Mouse (Mus musculus): ENCODE results near the gene Cd300a. TPM values are rescaled to one million over a fixed set of nuclear protein-coding genes. Genes with fewer than 3 reads are reported as not detected.

Gene Cd300a
- polyA plus RNA-seq, 1 experiment, result 12.5 TPM

GRCm38 (mm10) chr11:114874226-114875145 is 15.4 kb upstream of the Cd300a start:
- Histone ChIP-seq H3K27ac (ENCODE audit: insufficient read depth, low read length) (peak overlapping the region; percentile 70), H3K27me3 (ENCODE audit: control insufficient read depth, insufficient read depth, low read length) (no peaks in the 10 kb centered on the region), H3K36me3 (ENCODE audit: control insufficient read depth, insufficient read depth, low read length) (no peaks in the 10 kb centered on the region), H3K4me3 (ENCODE audit: extremely low read depth, insufficient read depth, insufficient read length) (no peak overlapping the region), H3K4me1 (ENCODE audit: control insufficient read depth, insufficient read depth, insufficient read length) (peaks cover 20% of the 10 kb centered on the region; the same call in 1 of the 2 replicates)
- WGBS, result 84% methylated on average over 9 of the region's 9 CpGs
- TF ChIP-seq POLR2A (IDR thresholded peaks at IDR 0.05; ENCODE audit: low read depth, low read length) (no peak), CTCF (IDR thresholded peaks at IDR 0.05; ENCODE audit: extremely low read depth, insufficient read depth, insufficient read length, insufficient replicate concordance) (no peak)
- DNase-seq (ENCODE audit: low read depth in 1 of 2, low spot score in 2 of 2), result no peak

GRCm38 (mm10) chr11:114875301-114875801 is 14.5 kb upstream of the Cd300a start:
- no peaks in the 10 kb centered on the region for H3K36me3 ChIP-seq (ENCODE audit: control insufficient read depth, insufficient read depth, low read length)
- H3K27ac ChIP-seq (ENCODE audit: insufficient read depth, low read length), result peak overlapping the region; percentile 40; the same call in 1 of the 2 replicates
- 37% methylated on average over 9 of the region's 9 CpGs for WGBS
- peaks cover 20% of the 10 kb centered on the region; the same call in 1 of the 2 replicates for H3K4me1 ChIP-seq (ENCODE audit: control insufficient read depth, insufficient read depth, insufficient read length)
- H3K4me3 ChIP-seq (ENCODE audit: extremely low read depth, insufficient read depth, insufficient read length), result no peak overlapping the region
- no peak for TF ChIP-seq CTCF (IDR thresholded peaks at IDR 0.05; ENCODE audit: extremely low read depth, insufficient read depth, insufficient read length, insufficient replicate concordance)
- no peak for TF ChIP-seq POLR2A (IDR thresholded peaks at IDR 0.05; ENCODE audit: low read depth, low read length)
- H3K27me3 ChIP-seq (ENCODE audit: control insufficient read depth, insufficient read depth, low read length), result no peaks in the 10 kb centered on the region
- DNase-seq (ENCODE audit: low read depth in 1 of 2, low spot score in 2 of 2), result no peak

GRCm38 (mm10) chr11:114876176-114876575 is 13.7 kb upstream of the Cd300a start:
- Histone ChIP-seq H3K27ac (ENCODE audit: insufficient read depth, low read length) (peak overlapping the region; percentile 51), H3K4me3 (ENCODE audit: extremely low read depth, insufficient read depth, insufficient read length) (no peak overlapping the region), H3K27me3 (ENCODE audit: control insufficient read depth, insufficient read depth, low read length) (no peaks in the 10 kb centered on the region), H3K36me3 (ENCODE audit: control insufficient read depth, insufficient read depth, low read length) (no peaks in the 10 kb centered on the region), H3K4me1 (ENCODE audit: control insufficient read depth, insufficient read depth, insufficient read length) (peaks cover 20% of the 10 kb centered on the region; the same call in 1 of the 2 replicates)
- 58% methylated on average over 7 of the region's 7 CpGs for WGBS
- no peak for DNase-seq (ENCODE audit: low read depth in 1 of 2, low spot score in 2 of 2)
- TF ChIP-seq POLR2A (IDR thresholded peaks at IDR 0.05; ENCODE audit: low read depth, low read length), result no peak
- TF ChIP-seq CTCF (IDR thresholded peaks at IDR 0.05; ENCODE audit: extremely low read depth, insufficient read depth, insufficient read length, insufficient replicate concordance), result no peak

GRCm38 (mm10) chr11:114876621-114877020 is 13.2 kb upstream of the Cd300a start:
- DNase-seq (ENCODE audit: low read depth in 1 of 2, low spot score in 2 of 2), result no peak
- Histone ChIP-seq H3K4me1 (ENCODE audit: control insufficient read depth, insufficient read depth, insufficient read length) (peaks cover 20% of the 10 kb centered on the region; the same call in 1 of the 2 replicates), H3K36me3 (ENCODE audit: control insufficient read depth, insufficient read depth, low read length) (no peaks in the 10 kb centered on the region), H3K4me3 (ENCODE audit: extremely low read depth, insufficient read depth, insufficient read length) (no peak overlapping the region), H3K27ac (ENCODE audit: insufficient read depth, low read length) (peak overlapping the region; percentile 61; the same call in 1 of the 2 replicates), H3K27me3 (ENCODE audit: control insufficient read depth, insufficient read depth, low read length) (no peaks in the 10 kb centered on the region)
- TF ChIP-seq CTCF (IDR thresholded peaks at IDR 0.05; ENCODE audit: extremely low read depth, insufficient read depth, insufficient read length, insufficient replicate concordance), result no peak
- no peak for TF ChIP-seq POLR2A (IDR thresholded peaks at IDR 0.05; ENCODE audit: low read depth, low read length)
- 76% methylated on average over 2 of the region's 2 CpGs for WGBS

GRCm38 (mm10) chr11:114877145-114877544 is 12.7 kb upstream of the Cd300a start:
- Histone ChIP-seq H3K36me3 (ENCODE audit: control insufficient read depth, insufficient read depth, low read length) (no peaks in the 10 kb centered on the region), H3K4me3 (ENCODE audit: extremely low read depth, insufficient read depth, insufficient read length) (no peak overlapping the region), H3K27me3 (ENCODE audit: control insufficient read depth, insufficient read depth, low read length) (no peaks in the 10 kb centered on the region), H3K4me1 (ENCODE audit: control insufficient read depth, insufficient read depth, insufficient read length) (peaks cover 20% of the 10 kb centered on the region; the same call in 1 of the 2 replicates), H3K27ac (ENCODE audit: insufficient read depth, low read length) (peak overlapping the region; percentile 61; the same call in 1 of the 2 replicates)
- TF ChIP-seq POLR2A (IDR thresholded peaks at IDR 0.05; ENCODE audit: low read depth, low read length) (no peak), CTCF (IDR thresholded peaks at IDR 0.05; ENCODE audit: extremely low read depth, insufficient read depth, insufficient read length, insufficient replicate concordance) (peak; percentile 41; the same call in 1 of the 2 replicates)
- 38% methylated on average over 3 of the region's 3 CpGs for WGBS
- peak in 1 of 2 experiments; percentile 48 for DNase-seq (ENCODE audit: low read depth in 1 of 2, low spot score in 2 of 2)

GRCm38 (mm10) chr11:114879666-114880065 is 10.2 kb upstream of the Cd300a start:
- Histone ChIP-seq H3K4me1 (ENCODE audit: control insufficient read depth, insufficient read depth, insufficient read length) (peaks cover 27% of the 10 kb centered on the region; the same call in 1 of the 2 replicates), H3K27me3 (ENCODE audit: control insufficient read depth, insufficient read depth, low read length) (no peaks in the 10 kb centered on the region), H3K4me3 (ENCODE audit: extremely low read depth, insufficient read depth, insufficient read length) (no peak overlapping the region), H3K36me3 (ENCODE audit: control insufficient read depth, insufficient read depth, low read length) (no peaks in the 10 kb centered on the region), H3K27ac (ENCODE audit: insufficient read depth, low read length) (no peak overlapping the region)
- TF ChIP-seq POLR2A (IDR thresholded peaks at IDR 0.05; ENCODE audit: low read depth, low read length) (no peak), CTCF (IDR thresholded peaks at IDR 0.05; ENCODE audit: extremely low read depth, insufficient read depth, insufficient read length, insufficient replicate concordance) (no peak)
- WGBS, result 32% methylated on average over 2 of the region's 2 CpGs
- no peak for DNase-seq (ENCODE audit: low read depth in 1 of 2, low spot score in 2 of 2)

All from spleen, adult 2 months (tissue).